Mouse (Mus musculus) brain, embryonic 14.5 days (tissue): ENCODE measurements around the gene Memo1.

Experiments used
- CTCF ChIP-seq: fragments of 200-500 bp; IDR thresholded peaks from 2 replicates; pipeline ENCODE4 v1.5.1; 2012; ENCODE audit warnings: inconsistent platforms, mild to moderate bottlenecking, moderate library complexity, borderline replicate concordance; ENCODE audit not compliant: insufficient read depth, insufficient read length; ENCODE audit errors: extremely low read depth
- POLR2A ChIP-seq: fragments of 200-500 bp; IDR thresholded peaks from 2 replicates; pipeline ENCODE4 v1.6.1; 2012; ENCODE audit warnings: mild to moderate bottlenecking, inconsistent platforms, borderline replicate concordance; ENCODE audit not compliant: poor library complexity, insufficient read depth, insufficient read length, severe bottlenecking; ENCODE audit errors: extremely low read depth

- TF ChIP-seq CTCF = no peak
- no peak for TF ChIP-seq POLR2A
Observed at GRCm38 (mm10) chr17:74240322-74240721, 55.0 kb downstream of the Memo1 start.
